In the genomic region with DNA sequence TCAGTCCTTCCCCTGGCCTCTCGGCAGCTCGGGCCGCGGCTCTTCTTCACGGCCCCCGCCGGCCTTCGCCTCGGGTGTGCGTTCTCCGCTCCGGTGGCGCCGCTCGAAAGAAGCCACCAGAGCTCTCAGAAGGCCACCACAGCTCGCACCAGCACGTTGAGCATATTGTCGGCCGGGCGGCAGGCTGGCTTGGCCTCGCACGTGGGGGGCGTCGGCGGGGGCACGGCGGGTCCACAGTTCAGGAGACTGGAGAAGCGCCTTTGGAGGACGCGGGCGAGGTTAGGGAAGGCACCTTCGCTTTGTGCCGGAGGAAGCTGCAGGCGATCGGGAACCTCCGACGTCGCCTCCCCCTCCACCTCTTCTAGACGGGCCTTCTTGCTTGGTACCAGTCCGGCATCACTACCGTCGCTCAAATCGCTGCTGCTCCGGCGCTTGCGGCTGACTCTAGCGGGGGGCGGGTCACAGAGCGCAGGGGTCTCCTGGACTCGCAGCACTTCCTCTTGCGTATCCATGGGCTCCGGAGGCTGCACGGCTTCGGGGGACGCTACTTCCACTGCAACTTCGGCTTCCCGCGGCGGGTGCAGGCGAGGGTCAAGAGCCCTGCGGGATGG, we compare ENCODE assay signal across 8 mouse cellular contexts. TPM values are rescaled to one million over a fixed set of nuclear protein-coding genes. Genes with fewer than 3 reads are reported as not detected.
DNase-seq lines count a peak whose midpoint lies in the region; ATAC-seq lines count a peak whose summit lies in the region.

No protein-coding gene starts in this region.

- peaks cover 4% of the 10 kb centered on the region for H3K36me3 ChIP-seq in megakaryocyte, embryonic 14.5 days (replicated peaks; ENCODE audit: low read length)

- DNase-seq in adrenal gland, postnatal 36 days: peak; percentile 45 to 61
- DNase-seq in gastrocnemius, adult 18-20 months (ENCODE audit: low spot score): peak; percentile 38
- DNase-seq in kidney, adult 18-20 months: peak; percentile 67
- peak; percentile 71 for DNase-seq in lung, postnatal 10 days
- peak; percentile 52 to 57 for DNase-seq in spleen, postnatal 36 days (ENCODE audit: low spot score in 2 of 2)
- no peak for DNase-seq in left cerebral cortex, adult 8-10 months (ENCODE audit: low spot score in 2 of 2)

- no peaks in the 10 kb centered on the region for H3K9me3 ChIP-seq in megakaryocyte, embryonic 14.5 days

- ATAC-seq in megakaryocyte, adult 5-6 weeks (ENCODE audit: poor library complexity, severe bottlenecking): no peak

- H3K4me1 ChIP-seq in megakaryocyte, embryonic 14.5 days: peaks cover 62% of the 10 kb centered on the region

- no peaks in the 10 kb centered on the region for H3K27me3 ChIP-seq in megakaryocyte, embryonic 14.5 days (replicated peaks)

- H3K4me3 ChIP-seq in megakaryocyte, embryonic 14.5 days (replicated peaks): peak overlapping the region; percentile 100

RNA-seq across cellular contexts. Expression of a gene that starts 0.6 kb away (rescaled TPM):
- 106 and 333 TPM in 2 replicates for polyA plus RNA-seq in megakaryocyte, embryonic 14.5 days (2012; ENCODE audit: insufficient read depth, low replicate concordance)
- 86.1 and 87.5 TPM in 2 replicates for total RNA-seq in megakaryocyte, adult 5-6 weeks (2015)
- total RNA-seq in megakaryocyte, adult 5-6 weeks (2017): 62.7 and 65.3 TPM in 2 replicates
- 10 to 100 TPM; 33.9 to 37.4 TPM for total RNA-seq in adrenal gland, postnatal 36 days (2021)
- total RNA-seq in gastrocnemius, adult 18-20 months (2021): 1 to 10 TPM; 4.7 to 8.3 TPM
- total RNA-seq in left cerebral cortex, adult 8-10 months (2022): 10 to 100 TPM in 2 of 4 experiments, 1 to 10 TPM in 2; 5.9 to 15.8 (median 8.9) TPM

RNA-seq across cellular contexts. Expression of a gene that starts 24.0 kb away (rescaled TPM):
- polyA plus RNA-seq in megakaryocyte, embryonic 14.5 days (2012; ENCODE audit: insufficient read depth, low replicate concordance): 107 and 120 TPM in 2 replicates
- 29.5 and 35.9 TPM in 2 replicates for total RNA-seq in megakaryocyte, adult 5-6 weeks (2015)
- 37.6 and 40.4 TPM in 2 replicates for total RNA-seq in megakaryocyte, adult 5-6 weeks (2017)
- 10 to 100 TPM; 63.8 to 83.7 TPM for total RNA-seq in adrenal gland, postnatal 36 days (2021)
- 10 to 100 TPM; 47.0 to 51.4 TPM for total RNA-seq in gastrocnemius, adult 18-20 months (2021)
- total RNA-seq in left cerebral cortex, adult 8-10 months (2022): 100 to 1,000 TPM; 101 to 105 (median 103) TPM

RNA-seq across cellular contexts. Expression of a gene that starts 25.6 kb away (rescaled TPM):
- 144 and 266 TPM in 2 replicates for polyA plus RNA-seq in megakaryocyte, embryonic 14.5 days (2012; ENCODE audit: insufficient read depth, low replicate concordance)
- total RNA-seq in megakaryocyte, adult 5-6 weeks (2015): 42.8 and 43.0 TPM in 2 replicates
- total RNA-seq in megakaryocyte, adult 5-6 weeks (2017): 31.8 and 36.8 TPM in 2 replicates
- total RNA-seq in adrenal gland, postnatal 36 days (2021): 10 to 100 TPM; 73.9 to 80.0 TPM
- total RNA-seq in gastrocnemius, adult 18-20 months (2021): 10 to 100 TPM; 19.3 to 22.8 TPM
- 10 to 100 TPM; 88.5 to 97.6 (median 93.9) TPM for total RNA-seq in left cerebral cortex, adult 8-10 months (2022)

RNA-seq across cellular contexts. Expression of a gene that starts 39.2 kb away (rescaled TPM):
- polyA plus RNA-seq in megakaryocyte, embryonic 14.5 days (2012; ENCODE audit: insufficient read depth, low replicate concordance): 347 and 510 TPM in 2 replicates
- 69.0 and 69.9 TPM in 2 replicates for total RNA-seq in megakaryocyte, adult 5-6 weeks (2015)
- total RNA-seq in megakaryocyte, adult 5-6 weeks (2017): 60.3 and 62.0 TPM in 2 replicates
- total RNA-seq in adrenal gland, postnatal 36 days (2021): 1 to 10 TPM; 2.5 to 2.9 TPM
- total RNA-seq in gastrocnemius, adult 18-20 months (2021): 1 to 10 TPM in 1 of 2 experiments, under 1 TPM in 1; 0.73 to 1.6 TPM
- 1 to 10 TPM; 2.2 to 4.5 (median 3.4) TPM for total RNA-seq in left cerebral cortex, adult 8-10 months (2022)

Comparison
In these comparisons a context has a peak if more than half of its experiments do, and no peak if none do; other contexts are left out.
1. DNase-seq: peak in adrenal gland, postnatal 36 days (2 of 2), gastrocnemius, adult 18-20 months (single experiment), kidney, adult 18-20 months (single experiment), lung, postnatal 10 days (single experiment) and spleen, postnatal 36 days (2 of 2); none in left cerebral cortex, adult 8-10 months (0 of 2).